Mouse (Mus musculus): ENCODE measurements around the gene Snx3.

DNA sequence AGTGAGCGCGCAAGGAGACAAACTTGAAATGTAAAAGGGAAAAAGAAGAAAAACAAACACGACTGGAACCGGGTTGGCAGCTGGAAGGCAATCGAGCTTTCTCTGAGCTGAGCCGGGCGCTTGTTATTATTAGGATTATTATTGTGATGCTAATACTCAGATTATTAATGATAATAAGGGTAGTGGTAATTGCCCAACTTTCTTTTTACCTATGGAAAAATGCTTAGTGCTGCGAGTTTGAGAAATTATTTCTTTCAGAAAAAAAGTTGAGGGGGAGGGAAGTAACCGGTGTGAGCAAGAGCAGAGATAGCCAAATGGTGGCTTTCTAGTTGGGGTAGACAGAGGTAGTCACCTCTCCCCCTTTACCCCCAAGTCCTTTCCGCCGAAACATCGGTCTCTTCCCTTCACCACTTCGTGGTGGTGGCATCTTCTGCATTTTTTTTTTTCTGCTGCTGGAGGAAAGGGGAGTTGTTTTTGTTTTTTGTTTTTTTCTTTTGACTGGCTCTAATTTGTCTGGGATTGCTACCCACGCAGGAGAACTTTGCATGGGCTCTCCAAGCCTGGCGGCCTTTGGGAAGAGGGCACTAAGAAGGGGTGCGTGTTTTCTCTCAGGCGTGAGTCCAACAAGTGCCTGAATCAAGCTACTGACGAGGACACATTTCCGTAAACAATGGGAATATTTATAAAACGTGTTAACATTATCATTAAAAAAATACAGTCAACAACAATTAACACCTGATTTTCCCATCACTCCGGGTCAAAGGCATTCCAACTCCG, 77.1 kb downstream of the Snx3 start:
- TF ChIP-seq CTCF (IDR thresholded peaks at IDR 0.05; ENCODE audit: low read depth) (no peak), EP300 (IDR thresholded peaks at IDR 0.05; ENCODE audit: low read depth) (no peak)

All from heart, postnatal 0 days (tissue).